Mouse (Mus musculus) cerebellum, adult 2 months (tissue): ENCODE measurements around the gene Atp11b.

Source experiments
- CTCF ChIP-seq: fragments of 200-500 bp; IDR thresholded peaks from 2 replicates; pipeline ENCODE4 v1.5.1; 2011; ENCODE audit warnings: low read depth, mild to moderate bottlenecking, control low read depth, low read length, moderate library complexity, borderline replicate concordance; ENCODE audit not compliant: insufficient read depth
- POLR2A ChIP-seq: fragments of 200-500 bp; IDR thresholded peaks from 2 replicates; pipeline ENCODE4 v1.6.1; 2011; ENCODE audit warnings: low read length, control low read depth, borderline replicate concordance; ENCODE audit not compliant: insufficient read depth

DNA sequence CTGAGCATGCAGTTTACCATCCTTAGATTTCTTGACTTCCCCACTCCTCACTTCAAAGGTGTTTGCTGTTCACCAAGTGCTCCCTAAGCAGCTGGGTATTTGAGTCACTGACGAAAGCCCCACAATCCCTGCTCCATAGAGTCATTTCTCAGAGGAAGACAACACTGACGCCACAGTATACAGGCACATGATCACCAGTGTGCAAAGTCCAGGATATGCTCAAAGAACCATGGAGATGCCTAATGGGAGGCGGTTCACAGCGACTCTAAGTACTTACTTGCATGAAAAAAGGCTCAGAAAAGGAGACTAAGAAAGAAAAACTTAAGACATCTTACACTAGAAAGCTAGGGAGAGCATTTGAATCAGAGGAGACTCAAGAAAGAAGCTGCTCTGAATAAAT lies 8.9 kb upstream of the Atp11b start:
- TF ChIP-seq CTCF (no peak), POLR2A (no peak)
